Mouse (Mus musculus) forebrain, embryonic 12.5 days (tissue): ENCODE data around the gene Nudt2. TPM values are rescaled to one million over a fixed set of nuclear protein-coding genes. Genes with fewer than 3 reads are reported as not detected.

Source experiments
- ATAC-seq: fragments of 200-750 bp; cut with Nextera tagmentation; 2 replicates; pipeline ENCODE4 v1.8.0; 2017; ENCODE audit warnings: moderate TSS enrichment; ENCODE audit not compliant: low FRiP score
- H3K27ac ChIP-seq: fragments of 300-500 bp; sonication (generic); 2 replicates; pipeline ENCODE4 v1.5.1; 2016; ENCODE audit warnings: mild to moderate bottlenecking
- H3K27me3 ChIP-seq: fragments of 300-500 bp; sonication (generic); 2 replicates; pipeline ENCODE4 v1.6.1; 2016; ENCODE audit warnings: mild to moderate bottlenecking
- H3K36me3 ChIP-seq: fragments of 300-500 bp; sonication (generic); replicated peaks from 2 replicates; pipeline ENCODE4 v1.6.1; 2016; ENCODE audit warnings: mild to moderate bottlenecking
- H3K4me1 ChIP-seq: fragments of 300-500 bp; sonication (generic); 2 replicates; pipeline ENCODE4 v1.6.1; 2016
- H3K4me2 ChIP-seq: fragments of 300-500 bp; sonication (generic); 2 replicates; pipeline ENCODE4 v1.6.1; 2016; ENCODE audit warnings: mild to moderate bottlenecking, moderate library complexity
- H3K4me3 ChIP-seq: fragments of 300-500 bp; sonication (generic); replicated peaks from 2 replicates; pipeline ENCODE4 v1.5.1; 2016; ENCODE audit warnings: mild to moderate bottlenecking
- H3K9ac ChIP-seq: fragments of 300-500 bp; sonication (generic); 2 replicates; pipeline ENCODE4 v1.6.1; 2016; ENCODE audit warnings: mild to moderate bottlenecking
- H3K9me3 ChIP-seq: fragments of 300-500 bp; sonication (generic); 2 replicates; pipeline ENCODE4 v1.6.1; 2016
- WGBS: fragments of 180-500 bp; shearing (Covaris S2); methylation state at CpG from one replicate; pipeline ENCODE4 v1.1.7; 2016; 5-methylcytosine and 5-hydroxymethylcytosine counted together
- polyA plus RNA-seq: library from polyadenylated mRNA; unstranded; fragments of >200 nt; fragmentation: Nextera tagmentation; extraction: Ambion mirVana; gene quantifications from 2 replicates; pipeline ENCODE4 v1.2.1, GENCODE M21; 2016

Gene Nudt2
- polyA plus RNA-seq, 1 experiment from 2014 or later: 64.0 TPM

DNA sequence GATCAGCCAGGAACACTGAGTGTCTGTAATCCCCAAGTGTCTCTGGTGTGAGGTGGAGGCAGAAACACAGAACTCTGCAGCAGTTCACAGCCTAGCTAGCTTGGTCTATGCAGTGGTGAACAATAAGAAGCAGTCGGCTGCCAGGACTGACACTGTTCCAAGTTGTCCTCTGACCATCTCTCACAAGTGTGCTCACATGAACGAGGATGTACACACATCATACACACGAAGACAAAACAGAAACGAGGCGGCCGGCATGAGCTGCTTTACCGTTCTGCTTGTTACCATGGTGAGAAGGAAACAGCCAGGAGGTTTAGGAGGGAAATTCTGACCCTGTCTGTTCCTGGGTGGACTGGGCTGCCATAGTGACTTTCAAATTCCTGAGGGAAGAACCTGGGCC, 61.6 kb downstream of the Nudt2 start:
- no peaks in the 10 kb centered on the region; the same call in 1 of the 2 replicates for H3K27me3 ChIP-seq
- peak overlapping the region; percentile 30; the same call in 1 of the 2 replicates for H3K9ac ChIP-seq
- H3K4me3 ChIP-seq: no peak overlapping the region
- peaks cover 60% of the 10 kb centered on the region for H3K4me1 ChIP-seq
- H3K36me3 ChIP-seq: peaks cover 2% of the 10 kb centered on the region; the same call in 1 of the 2 replicates
- no peak overlapping the region for H3K4me2 ChIP-seq
- 0 out of 2 replicates have a peak overlapping the region, but pooled peaks have one; percentile 50 for H3K27ac ChIP-seq
- 30% methylated on average over 7 of the region's 7 CpGs for WGBS
- no peaks in the 10 kb centered on the region for H3K9me3 ChIP-seq
- no peak for ATAC-seq

- Histone ChIP-seq H3K4me3 (no peak overlapping the region), H3K27ac (0 out of 2 replicates have a peak overlapping the region, but pooled peaks have one; percentile 50), H3K27me3 (no peaks in the 10 kb centered on the region; the same call in 1 of the 2 replicates), H3K4me2 (no peak overlapping the region), H3K9me3 (no peaks in the 10 kb centered on the region), H3K36me3 (no peaks in the 10 kb centered on the region), H3K9ac (peak overlapping the region; percentile 30; the same call in 1 of the 2 replicates), H3K4me1 (peaks cover 59% of the 10 kb centered on the region)
- 18% methylated on average over 13 of the region's 13 CpGs for WGBS
- ATAC-seq: peak; percentile 15; the same call in 1 of the 2 replicates
Measured at GRCm38 (mm10) chr4:41527076-41527475, 62.1 kb downstream of the Nudt2 start.

GRCm38 (mm10) chr4:41527996-41528395, 63.0 kb downstream of the Nudt2 start:
- Histone ChIP-seq H3K9ac (no peak overlapping the region), H3K36me3 (no peaks in the 10 kb centered on the region), H3K9me3 (no peaks in the 10 kb centered on the region), H3K4me2 (no peak overlapping the region), H3K4me1 (peaks cover 53% of the 10 kb centered on the region), H3K27ac (peak overlapping the region; percentile 5; the same call in 1 of the 2 replicates), H3K27me3 (no peaks in the 10 kb centered on the region; the same call in 1 of the 2 replicates), H3K4me3 (no peak overlapping the region)
- ATAC-seq: no peak
- 24% methylated on average over 8 of the region's 8 CpGs for WGBS

Other genes starting within 250 kb of the Nudt2 start
- gene Ubap2, start 190.0 kb upstream of the Nudt2 start, polyA plus RNA-seq: 82.6 and 97.6 TPM in 2 replicates
- gene Dcaf12, start 150.3 kb upstream of the Nudt2 start, polyA plus RNA-seq: 70.9 and 78.6 TPM in 2 replicates
- 79.7 and 80.4 TPM in 2 replicates for gene Ubap1, start 116.2 kb upstream of the Nudt2 start, polyA plus RNA-seq
- 14.3 and 17.9 TPM in 2 replicates for gene Kif24, start 264 bp upstream of the Nudt2 start, polyA plus RNA-seq
- 6.3 and 7.8 TPM in 2 replicates for gene AI464131, start 37.9 kb downstream of the Nudt2 start, polyA plus RNA-seq
- gene 1110017D15Rik, start 52.2 kb downstream of the Nudt2 start, polyA plus RNA-seq: 7.2 and 10.5 TPM in 2 replicates
- 9.3 and 10.1 TPM in 2 replicates for gene Fam219a, start 104.4 kb downstream of the Nudt2 start, polyA plus RNA-seq
- gene Dnaic1, start 104.6 kb downstream of the Nudt2 start, polyA plus RNA-seq: 1.5 TPM in 2 replicates
- gene Enho, start 175.2 kb downstream of the Nudt2 start, polyA plus RNA-seq: 43.2 and 44.7 TPM in 2 replicates
- 21.9 and 28.3 TPM in 2 replicates for gene Cntfr, start 231.9 kb downstream of the Nudt2 start, polyA plus RNA-seq
- gene Il11ra1, start 234.8 kb downstream of the Nudt2 start, polyA plus RNA-seq: 56.6 and 62.1 TPM in 2 replicates
- gene Rpp25l, start 248.4 kb downstream of the Nudt2 start, polyA plus RNA-seq: 77.0 and 79.1 TPM in 2 replicates